Mouse (Mus musculus) CH12.LX (cell line): ENCODE measurements at regions not wholly inside any gene's neighbourhood (a gene's known extent, or its start where the extent isn't known, plus 50 kb on each side); places are given as distances from the start of the nearest gene placed in this dataset.

ENCODE experiments used
- DNase-seq: peaks from one replicate; pipeline ENCODE4 v3.0.0-alpha.2; 2013; ENCODE audit errors: extremely low read depth
- H3K27ac ChIP-seq: 2 replicates; pipeline ENCODE4 v1.5.1; 2012; ENCODE audit warnings: low read depth, mild to moderate bottlenecking, control low read depth, moderate library complexity; ENCODE audit not compliant: insufficient read depth
- H3K27me3 ChIP-seq: replicated peaks from 2 replicates; pipeline ENCODE3; 2012; ENCODE audit warnings: inconsistent platforms
- H3K36me3 ChIP-seq, 2 experiments: replicated peaks in 1 of 2; 2 replicates each; pipeline versions ENCODE3 to v1.6.1; 2012; ENCODE audit warnings: inconsistent platforms in 1 of 2, low read length in 1 of 2, mild to moderate bottlenecking in 1 of 2, mixed read lengths in 1 of 2, moderate library complexity in 1 of 2; ENCODE audit not compliant: control insufficient read depth in 1 of 2, insufficient read depth in 1 of 2
- H3K4me1 ChIP-seq, 2 experiments: 2 replicates each; pipeline ENCODE4 v1.6.1; 2012; ENCODE audit warnings: inconsistent platforms in 1 of 2, moderate library complexity in 1 of 2; ENCODE audit not compliant: insufficient read depth in 2 of 2, control insufficient read depth in 1 of 2
- H3K4me2 ChIP-seq: 2 replicates; pipeline ENCODE4 v1.6.1; 2012; ENCODE audit warnings: low read depth, mild to moderate bottlenecking, control low read depth; ENCODE audit not compliant: poor library complexity, insufficient read depth, severe bottlenecking
- H3K4me3 ChIP-seq, 3 experiments: fragments of 150-350 bp in 1 of 3; sonication (generic) in 1 of 3; replicated peaks in 1 of 3; 2 replicates each; pipeline versions ENCODE3 to v1.5.1; 2011 to 2012; ENCODE audit warnings: low read depth in 2 of 3, low read length in 2 of 3, mild to moderate bottlenecking in 2 of 3, moderate library complexity in 2 of 3, control low read depth in 1 of 3, improper control_type of control experiment in 1 of 3, inconsistent platforms in 1 of 3, mixed read lengths in 1 of 3; ENCODE audit not compliant: poor library complexity in 1 of 3
- H3K79me2 ChIP-seq: replicated peaks from 2 replicates; pipeline ENCODE4 v1.6.1; 2012; ENCODE audit warnings: mild to moderate bottlenecking, moderate library complexity; ENCODE audit not compliant: control insufficient read depth, poor library complexity, insufficient read depth, severe bottlenecking; ENCODE audit errors: extremely low read depth
- H3K9ac ChIP-seq: 2 replicates; pipeline ENCODE4 v1.6.1; 2012; ENCODE audit warnings: low read depth, mild to moderate bottlenecking, control low read depth, moderate library complexity; ENCODE audit not compliant: insufficient read depth
- H3K9me3 ChIP-seq: replicated peaks from 2 replicates; pipeline ENCODE3; 2012; ENCODE audit warnings: low read length, inconsistent platforms, mixed read lengths
- CHD1 ChIP-seq: IDR thresholded peaks from 2 replicates; pipeline ENCODE4 v1.6.1; 2012; ENCODE audit warnings: low read depth, low read length, improper control_type of control experiment, inconsistent platforms
- CHD2 ChIP-seq: IDR thresholded peaks from 2 replicates; pipeline ENCODE4 v1.6.1; 2011; ENCODE audit warnings: low read length, improper control_type of control experiment
- E2F4 ChIP-seq: IDR thresholded peaks from 2 replicates; pipeline ENCODE4 v1.6.1; 2011; ENCODE audit warnings: low read depth, low read length, improper control_type of control experiment; ENCODE audit not compliant: insufficient replicate concordance
- HCFC1 ChIP-seq: IDR thresholded peaks from 2 replicates; pipeline ENCODE4 v1.6.1; 2012; ENCODE audit warnings: low read depth, mild to moderate bottlenecking, inconsistent platforms, low read length, improper control_type of control experiment
- KAT2A ChIP-seq: IDR thresholded peaks from 2 replicates; pipeline ENCODE4 v1.6.1; 2012; ENCODE audit warnings: low read length, improper control_type of control experiment, inconsistent platforms; ENCODE audit not compliant: insufficient replicate concordance
- MAX ChIP-seq: IDR thresholded peaks from 2 replicates; pipeline ENCODE4 v1.6.1; 2011; ENCODE audit warnings: low read length, improper control_type of control experiment
- MAZ ChIP-seq: IDR thresholded peaks from 2 replicates; pipeline ENCODE4 v1.6.1; 2012; ENCODE audit warnings: low read depth, mild to moderate bottlenecking, inconsistent platforms, low read length, improper control_type of control experiment, moderate library complexity
- MEF2A ChIP-seq: IDR thresholded peaks from 2 replicates; pipeline ENCODE4 v1.6.1; 2014; ENCODE audit warnings: low read depth, mild to moderate bottlenecking, inconsistent platforms, low read length, improper control_type of control experiment, borderline replicate concordance
- MXI1 ChIP-seq: IDR thresholded peaks from 2 replicates; pipeline ENCODE4 v1.6.1; 2011; ENCODE audit warnings: mild to moderate bottlenecking, low read depth, low read length, improper control_type of control experiment
- NELFE ChIP-seq: IDR thresholded peaks from 2 replicates; pipeline ENCODE4 v1.6.1; 2011; ENCODE audit warnings: low read depth, low read length, improper control_type of control experiment
- POLR2A ChIP-seq: IDR thresholded peaks from 2 replicates; pipeline ENCODE4 v1.6.1; 2011; ENCODE audit warnings: low read depth, mild to moderate bottlenecking, improper control_type of control experiment, low read length
- RCOR1 ChIP-seq: conservative IDR thresholded peaks from 2 replicates; pipeline ENCODE4 v1.6.1; 2012; ENCODE audit warnings: low read depth, mild to moderate bottlenecking, inconsistent platforms, low read length, improper control_type of control experiment
- ZC3H11A ChIP-seq: IDR thresholded peaks from 2 replicates; pipeline ENCODE4 v1.6.1; 2012; ENCODE audit warnings: low read depth, mild to moderate bottlenecking, inconsistent platforms, low read length, improper control_type of control experiment
- dilution Hi-C: fragments of 300-500 bp; cut with MboI; formaldehyde crosslinking; loops from 2 replicates; pipeline ENCODE4 v1.14.3; 2020; ENCODE audit warnings: low sequenced_read_pairs; ENCODE audit not compliant: extremely low pct_unique_long_range_greater_than_20kb, extremely low pct_ligation_motif_present
- in situ Hi-C: fragments of 300-500 bp; cut with MboI; formaldehyde crosslinking; loops from 3 replicates; pipeline ENCODE4 v1.14.3; 2019; ENCODE audit warnings: low sequenced_read_pairs, low pct_ligation_motif_present, low pct_unique_long_range_greater_than_20kb, mixed read lengths

- no peak overlapping the region for H3K4me2 ChIP-seq
- H3K9ac ChIP-seq: no peak overlapping the region
- dilution Hi-C loops (no loop called here), in situ Hi-C loops (loop anchor here (10.0 kb wide), 1 partner anchor 63 kb away; no protein-coding TSS in a partner anchor)
- TF ChIP-seq MAZ (no peak), MXI1 (no peak), CHD1 (no peak), ZC3H11A (no peak)
- peaks cover 16 to 51% of the 10 kb centered on the region in 2 experiments for H3K4me1 ChIP-seq
- H3K4me3 ChIP-seq: no peak overlapping the region
- no peak overlapping the region for H3K27ac ChIP-seq
- no peaks in the 10 kb centered on the region for H3K27me3 ChIP-seq
- peaks cover 6% of the 10 kb centered on the region for H3K79me2 ChIP-seq
- DNase-seq: no peak
- H3K9me3 ChIP-seq: no peaks in the 10 kb centered on the region
- H3K36me3 ChIP-seq: no peaks in the 10 kb centered on the region
These were observed 76.0 kb upstream of the Bmp2k start for GRCm38 (mm10) chr5:96921511-96921910.

- H3K79me2 ChIP-seq: peaks cover 6% of the 10 kb centered on the region
- H3K27ac ChIP-seq: no peak overlapping the region
- no peak for TF ChIP-seq E2F4
- no peaks in the 10 kb centered on the region for H3K36me3 ChIP-seq
- no peak overlapping the region for H3K4me2 ChIP-seq
- peaks cover 16 to 46% of the 10 kb centered on the region in 2 experiments for H3K4me1 ChIP-seq
- DNase-seq: no peak
- H3K4me3 ChIP-seq: no peak overlapping the region
- in situ Hi-C loops (loop anchor here (10.0 kb wide), 1 partner anchor 63 kb away; no protein-coding TSS in a partner anchor), dilution Hi-C loops (no loop called here)
- no peaks in the 10 kb centered on the region for H3K9me3 ChIP-seq
- H3K27me3 ChIP-seq: no peaks in the 10 kb centered on the region
- H3K9ac ChIP-seq: no peak overlapping the region
These were observed 75.3 kb upstream of the Bmp2k start for GRCm38 (mm10) chr5:96921973-96922715.

GRCm38 (mm10) chr5:96922716-96923076 lies 74.8 kb upstream of the Bmp2k start:
- Histone ChIP-seq H3K9me3 (no peaks in the 10 kb centered on the region), H3K4me2 (no peak overlapping the region), H3K27ac (no peak overlapping the region), H3K4me1 (peaks cover 16 to 42% of the 10 kb centered on the region in 2 experiments), H3K36me3 (no peaks in the 10 kb centered on the region), H3K27me3 (no peaks in the 10 kb centered on the region), H3K79me2 (peaks cover 6% of the 10 kb centered on the region), H3K4me3 (no peak overlapping the region), H3K9ac (no peak overlapping the region)
- dilution Hi-C loops (no loop called here), in situ Hi-C loops (loop anchor here (10.0 kb wide), 1 partner anchor 62 kb away; no protein-coding TSS in a partner anchor)
- DNase-seq: no peak
- TF ChIP-seq MAX (no peak), RCOR1 (no peak), CHD1 (no peak), CHD2 (no peak), HCFC1 (no peak), KAT2A (no peak), MEF2A (no peak), POLR2A (no peak), NELFE (no peak), MAZ (no peak)
